Mouse (Mus musculus): ENCODE results near the gene Catsperg1. TPM values are rescaled to one million over a fixed set of nuclear protein-coding genes. Genes with fewer than 3 reads are reported as not detected.

Catsperg1 gene
- 0.21 and 0.28 TPM in 2 replicates for polyA plus RNA-seq (2015; fragmentation: Nextera tagmentation; extraction: Ambion mirVana)

DNA sequence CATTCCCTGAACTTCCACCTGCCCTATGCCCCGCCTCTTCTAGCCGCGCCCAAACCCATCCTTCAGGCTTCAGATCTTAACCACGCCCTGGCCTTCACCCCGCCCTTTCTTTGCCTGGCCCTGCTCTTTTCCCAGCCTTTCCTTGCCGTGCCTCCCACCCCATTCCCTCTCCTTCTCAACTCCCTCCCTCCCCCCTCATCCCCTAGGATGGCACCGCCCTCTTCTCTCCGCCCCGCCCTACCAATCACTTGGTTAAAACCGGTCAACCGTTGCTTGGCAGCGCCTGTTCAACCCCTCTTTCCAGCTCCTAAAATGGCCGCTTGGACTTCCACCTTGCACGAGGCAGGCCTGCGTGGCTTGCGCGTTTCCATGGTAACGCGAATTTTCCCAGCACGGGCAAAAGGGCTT is at the start of gene Catsperg1:
Gene Catsperg1, minus strand, starts transcription at position 361 of the 408 bp plus-strand sequence.
- ATAC-seq (ENCODE audit: insufficient read depth): no peak

DNA sequence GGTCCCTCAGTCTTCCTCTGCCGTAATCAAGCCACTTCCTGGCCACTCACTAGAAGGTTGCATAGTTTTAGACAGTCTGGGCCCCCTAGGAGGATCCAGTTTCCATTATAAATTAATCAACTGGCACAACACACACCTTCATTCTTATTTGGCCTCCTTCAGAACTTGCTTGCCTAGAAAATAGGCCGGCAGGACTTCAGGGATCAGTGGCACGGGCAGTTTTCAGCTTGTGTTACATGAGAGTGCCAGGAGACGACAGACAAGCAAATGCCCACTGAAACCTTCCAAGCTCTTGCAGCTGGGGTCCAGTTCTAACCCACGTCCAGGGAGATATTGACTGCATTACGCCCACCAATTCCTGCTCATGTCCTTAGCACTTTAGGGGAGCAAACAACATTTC is 48.3 kb upstream of the Catsperg1 start:
- Histone ChIP-seq H3K27ac (replicated peaks) (no peak overlapping the region), H3K27me3 (no peaks in the 10 kb centered on the region), H3K36me3 (replicated peaks) (no peaks in the 10 kb centered on the region), H3K9ac (no peak overlapping the region), H3K4me2 (no peak overlapping the region), H3K9me3 (replicated peaks) (no peaks in the 10 kb centered on the region), H3K4me3 (replicated peaks) (no peak overlapping the region), H3K4me1 (replicated peaks) (no peaks in the 10 kb centered on the region)
- WGBS (ENCODE audit: insufficient replicate concordance): 63% methylated on average over 6 of the region's 6 CpGs
- no peak for ATAC-seq (ENCODE audit: insufficient read depth)

More for the DNA sequence above, at the start of gene Catsperg1:
- 25% methylated on average over 20 of the region's 20 CpGs for WGBS (ENCODE audit: insufficient replicate concordance)
- Histone ChIP-seq H3K9ac (no peak within 1 kb of the TSS), H3K4me1 (replicated peaks) (peaks cover 19% of the 10 kb centered on the region), H3K27ac (replicated peaks) (no peak within 1 kb of the TSS), H3K9me3 (replicated peaks) (no peaks in the 10 kb centered on the region), H3K36me3 (replicated peaks) (no peaks in the 10 kb centered on the region), H3K27me3 (peaks cover 5% of the 10 kb centered on the region; the same call in 1 of the 2 replicates), H3K4me2 (no peak within 1 kb of the TSS), H3K4me3 (replicated peaks) (no peak within 1 kb of the TSS)

DNA sequence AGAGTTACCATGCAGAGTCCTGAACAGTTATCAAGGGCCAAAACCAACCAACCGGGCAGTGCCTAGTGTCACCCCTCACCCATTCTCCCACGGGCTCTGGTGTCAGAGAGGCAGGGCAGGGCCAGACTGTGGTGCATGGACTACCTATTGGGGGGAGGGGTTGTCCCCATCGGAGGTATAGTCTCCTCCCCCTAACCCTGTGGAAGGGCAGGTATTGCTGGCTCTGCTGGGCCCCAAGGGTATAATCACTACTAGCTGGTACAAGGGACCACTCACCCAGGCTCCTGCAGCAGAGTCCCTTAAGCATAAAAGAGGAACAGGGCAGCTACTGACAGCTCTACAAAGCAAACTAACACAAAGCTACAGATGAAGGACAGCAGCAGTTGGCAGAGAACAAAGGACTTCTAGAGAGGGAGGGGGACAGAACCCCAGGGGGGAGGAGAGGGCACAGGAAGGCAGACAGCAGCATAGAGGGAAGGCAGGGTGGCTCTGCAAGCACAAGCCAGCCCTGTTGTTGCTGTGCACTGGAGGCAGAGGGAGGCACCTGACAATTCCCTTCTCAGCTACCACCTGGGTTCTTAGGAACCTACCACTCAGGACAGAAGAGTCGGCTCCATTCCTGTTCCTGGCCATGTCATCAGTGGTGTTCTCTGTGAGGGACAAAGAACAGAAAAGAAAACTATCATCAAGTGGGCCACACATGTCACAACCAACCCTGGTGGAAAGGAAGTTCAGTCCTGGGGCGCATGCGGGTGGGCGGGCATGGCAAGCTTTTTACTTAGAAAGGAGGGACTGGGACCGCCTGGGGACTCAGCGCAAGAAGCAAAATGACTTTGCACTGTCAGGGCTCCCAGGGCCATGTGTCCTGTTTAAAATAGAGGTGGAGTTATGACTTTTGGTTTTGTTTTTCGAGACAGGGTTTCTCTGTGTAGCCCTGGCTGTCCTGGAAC is 46.2 kb upstream of the Catsperg1 start:
- Histone ChIP-seq H3K4me2 (no peak overlapping the region), H3K9me3 (replicated peaks) (no peaks in the 10 kb centered on the region), H3K4me3 (replicated peaks) (no peak overlapping the region), H3K9ac (no peak overlapping the region), H3K36me3 (replicated peaks) (no peaks in the 10 kb centered on the region), H3K27me3 (no peaks in the 10 kb centered on the region), H3K4me1 (replicated peaks) (no peaks in the 10 kb centered on the region), H3K27ac (replicated peaks) (no peak overlapping the region)
- ATAC-seq (ENCODE audit: insufficient read depth): no peak
- WGBS (ENCODE audit: insufficient replicate concordance): 70% methylated on average over 10 of the region's 10 CpGs

DNA sequence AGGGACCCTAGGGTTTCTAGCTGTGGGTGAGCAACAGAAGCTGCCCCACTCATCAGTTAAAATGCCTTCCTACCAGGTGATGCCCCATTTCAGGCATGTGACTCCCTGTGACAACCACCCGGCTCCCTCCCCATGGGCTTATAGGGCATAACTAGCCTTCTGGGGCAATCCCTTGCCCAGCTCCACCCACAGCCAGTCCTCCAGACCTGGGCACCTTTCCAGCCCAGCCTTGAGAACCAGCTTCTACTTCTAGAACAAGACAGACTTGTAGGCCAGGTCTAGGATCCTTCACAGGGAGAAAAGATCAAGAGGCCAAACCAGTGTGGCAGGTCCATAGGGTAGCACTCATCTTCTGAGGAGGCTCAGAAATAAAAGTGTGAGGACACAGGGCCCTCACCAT is 43.5 kb upstream of the Catsperg1 start:
- ATAC-seq (ENCODE audit: insufficient read depth): no peak
- peaks cover 12% of the 10 kb centered on the region for H3K4me1 ChIP-seq (replicated peaks)
- H3K9ac ChIP-seq: no peak overlapping the region
- H3K36me3 ChIP-seq (replicated peaks): no peaks in the 10 kb centered on the region
- H3K9me3 ChIP-seq (replicated peaks): no peaks in the 10 kb centered on the region
- no peak overlapping the region for H3K27ac ChIP-seq (replicated peaks)
- H3K4me3 ChIP-seq (replicated peaks): no peak overlapping the region
- H3K4me2 ChIP-seq: no peak overlapping the region
- WGBS (ENCODE audit: insufficient replicate concordance): 53% methylated on average over 1 of the region's 1 CpGs
- no peaks in the 10 kb centered on the region for H3K27me3 ChIP-seq

DNA sequence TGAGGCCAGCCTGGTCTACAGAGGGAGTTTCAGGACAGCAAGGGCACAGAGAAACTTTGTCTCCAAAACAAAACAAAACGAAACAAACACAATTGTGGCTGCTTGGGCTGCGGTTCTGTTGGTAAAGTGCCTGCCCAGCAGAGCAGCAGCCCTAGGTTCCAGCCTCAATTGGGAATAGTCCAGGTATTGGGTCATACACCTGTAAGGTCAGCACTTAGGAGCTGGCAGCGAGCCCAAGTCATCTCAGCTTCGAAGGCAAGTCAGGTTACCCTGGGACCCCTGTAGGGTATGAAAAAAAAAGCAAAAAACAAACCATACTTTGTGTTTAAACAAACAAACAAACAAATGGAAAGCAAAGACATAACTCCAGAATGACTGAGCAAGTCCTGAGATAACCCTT is 42.0 kb upstream of the Catsperg1 start:
- Histone ChIP-seq H3K36me3 (replicated peaks) (no peaks in the 10 kb centered on the region), H3K27me3 (no peaks in the 10 kb centered on the region), H3K4me2 (no peak overlapping the region), H3K4me1 (replicated peaks) (peaks cover 16% of the 10 kb centered on the region), H3K4me3 (replicated peaks) (no peak overlapping the region), H3K9ac (no peak overlapping the region), H3K27ac (replicated peaks) (no peak overlapping the region), H3K9me3 (replicated peaks) (no peaks in the 10 kb centered on the region)
- WGBS (ENCODE audit: insufficient replicate concordance): 60% methylated on average over 4 of the region's 4 CpGs
- ATAC-seq (ENCODE audit: insufficient read depth): no peak

DNA sequence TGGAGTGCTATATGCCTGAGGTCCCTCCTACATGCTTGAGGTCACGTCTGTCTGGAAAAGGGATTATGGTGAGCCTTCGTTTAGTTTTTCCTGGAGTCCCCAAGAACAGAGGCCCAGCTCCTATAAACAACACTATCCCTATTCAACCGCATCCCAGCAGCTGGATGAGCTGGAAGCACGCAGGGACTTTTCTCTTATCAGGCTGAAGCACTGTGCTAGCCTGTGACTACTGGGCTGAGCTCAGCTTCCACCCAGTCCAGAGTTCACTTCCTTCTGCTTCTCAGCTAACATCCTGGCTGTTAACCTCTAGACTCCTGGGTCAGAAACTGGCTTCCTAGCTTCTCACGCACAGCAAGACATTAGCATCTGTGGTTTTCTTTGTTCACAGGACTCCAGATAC is 40.0 kb upstream of the Catsperg1 start:
- no peak overlapping the region for H3K27ac ChIP-seq (replicated peaks)
- H3K9me3 ChIP-seq (replicated peaks): no peaks in the 10 kb centered on the region
- WGBS (ENCODE audit: insufficient replicate concordance): 20% methylated on average over 5 of the region's 5 CpGs
- H3K4me2 ChIP-seq: no peak overlapping the region
- no peaks in the 10 kb centered on the region for H3K27me3 ChIP-seq
- ATAC-seq (ENCODE audit: insufficient read depth): peak; percentile 54; the same call in 1 of the 2 replicates
- peaks cover 18% of the 10 kb centered on the region for H3K4me1 ChIP-seq (replicated peaks)
- H3K36me3 ChIP-seq (replicated peaks): no peaks in the 10 kb centered on the region
- no peak overlapping the region for H3K4me3 ChIP-seq (replicated peaks)
- no peak overlapping the region for H3K9ac ChIP-seq

DNA sequence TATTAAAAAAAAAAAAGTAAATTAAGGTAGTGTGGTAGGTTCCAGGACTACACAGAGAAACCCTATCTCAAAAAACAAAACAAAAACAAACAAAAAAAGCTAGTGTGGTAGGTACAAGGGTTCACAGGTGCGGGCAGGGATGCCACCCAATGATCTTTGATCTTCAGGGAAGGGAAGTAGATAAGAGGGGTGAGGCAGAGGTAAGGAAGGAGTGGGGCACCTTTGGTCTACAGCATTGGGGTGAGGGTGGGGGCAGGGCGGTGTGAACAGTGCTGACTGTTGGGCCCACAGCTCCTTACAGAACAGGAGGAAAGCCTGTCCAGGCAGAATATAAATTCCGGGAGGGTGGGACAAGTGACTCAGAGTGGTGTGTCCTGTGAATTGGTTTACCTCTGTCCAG is 37.3 kb upstream of the Catsperg1 start:
- Histone ChIP-seq H3K27ac (replicated peaks) (no peak overlapping the region), H3K4me2 (no peak overlapping the region), H3K9me3 (replicated peaks) (no peaks in the 10 kb centered on the region), H3K36me3 (replicated peaks) (no peaks in the 10 kb centered on the region), H3K4me1 (replicated peaks) (peaks cover 37% of the 10 kb centered on the region), H3K9ac (no peak overlapping the region), H3K27me3 (no peaks in the 10 kb centered on the region), H3K4me3 (replicated peaks) (no peak overlapping the region)
- no peak for ATAC-seq (ENCODE audit: insufficient read depth)
- WGBS (ENCODE audit: insufficient replicate concordance): 57% methylated on average over 3 of the region's 3 CpGs

DNA sequence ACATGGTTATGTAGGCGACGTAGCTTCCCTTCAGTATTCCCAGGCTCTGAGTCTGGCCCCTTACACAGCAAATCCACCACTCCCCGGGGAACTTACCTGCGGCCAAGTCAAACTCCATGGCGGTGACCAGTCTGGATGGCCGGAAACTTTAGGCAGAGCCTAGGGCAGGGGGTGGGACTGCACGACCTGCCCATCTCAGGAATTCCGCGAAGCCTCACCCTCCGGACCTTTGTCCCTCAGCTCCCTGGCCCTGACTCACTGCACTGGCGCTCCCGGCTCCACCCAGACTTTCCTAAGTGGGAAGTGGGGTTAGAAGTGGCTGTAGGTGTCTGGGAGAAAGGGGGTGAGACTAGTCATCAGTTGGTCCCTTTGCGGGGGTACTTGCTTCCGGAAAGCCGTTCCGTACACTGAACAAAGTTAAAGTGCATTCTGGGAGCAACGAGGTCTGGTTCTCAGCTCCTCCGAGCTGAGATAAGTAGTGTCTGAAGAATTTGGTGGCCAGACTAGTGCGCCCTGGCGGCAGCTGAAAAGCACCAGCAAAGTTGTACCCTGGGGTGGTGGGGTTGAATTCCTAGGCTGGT is 34.5 kb upstream of the Catsperg1 start, which contains the start of gene 2200002D01Rik:
Gene 2200002D01Rik, minus strand, starts transcription at position 206 of the 581 bp plus-strand sequence.
- Histone ChIP-seq H3K27ac (replicated peaks) (no peak within 1 kb of the TSS), H3K4me2 (peak within 1 kb of the TSS; percentile 78), H3K9ac (peak within 1 kb of the TSS; percentile 3; the same call in 1 of the 2 replicates), H3K9me3 (replicated peaks) (no peaks in the 10 kb centered on the region), H3K27me3 (no peaks in the 10 kb centered on the region), H3K36me3 (replicated peaks) (no peaks in the 10 kb centered on the region; the same call in 1 of the 2 replicates), H3K4me1 (replicated peaks) (peaks cover 30% of the 10 kb centered on the region), H3K4me3 (replicated peaks) (peak within 1 kb of the TSS; percentile 54)
- 29% methylated on average over 20 of the region's 20 CpGs for WGBS (ENCODE audit: insufficient replicate concordance)
- ATAC-seq (ENCODE audit: insufficient read depth): peak; percentile 20; the same call in 1 of the 2 replicates

DNA sequence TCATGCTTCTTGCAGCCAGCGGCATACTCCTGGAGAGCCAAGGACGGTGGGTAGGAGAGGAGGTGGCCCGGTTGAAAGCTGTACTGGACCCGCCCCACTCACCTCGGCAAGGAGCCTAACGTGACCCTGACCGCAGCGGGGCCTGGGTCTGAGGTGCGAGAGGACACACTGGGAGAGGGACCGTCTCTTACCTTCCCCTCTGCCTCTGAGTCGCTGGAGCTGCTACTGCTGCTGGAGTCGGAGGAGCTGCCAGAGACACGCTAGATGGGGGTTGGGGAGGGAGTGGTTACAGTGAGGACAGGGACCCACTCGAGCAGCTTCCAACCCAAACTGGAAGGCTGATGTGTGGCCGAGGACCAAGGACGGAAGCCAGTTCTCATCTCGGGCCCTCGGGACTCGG is 33.9 kb upstream of the Catsperg1 start:
- Histone ChIP-seq H3K9me3 (replicated peaks) (no peaks in the 10 kb centered on the region), H3K36me3 (replicated peaks) (no peaks in the 10 kb centered on the region; the same call in 1 of the 2 replicates), H3K9ac (0 out of 2 replicates have a peak overlapping the region, but pooled peaks have one; percentile 3), H3K4me3 (replicated peaks) (peak overlapping the region; percentile 54), H3K27me3 (no peaks in the 10 kb centered on the region), H3K4me2 (peak overlapping the region; percentile 78), H3K4me1 (replicated peaks) (peaks cover 29% of the 10 kb centered on the region), H3K27ac (replicated peaks) (no peak overlapping the region)
- 26% methylated on average over 19 of the region's 19 CpGs for WGBS (ENCODE audit: insufficient replicate concordance)
- ATAC-seq (ENCODE audit: insufficient read depth): peak; percentile 32; the same call in 1 of the 2 replicates

DNA sequence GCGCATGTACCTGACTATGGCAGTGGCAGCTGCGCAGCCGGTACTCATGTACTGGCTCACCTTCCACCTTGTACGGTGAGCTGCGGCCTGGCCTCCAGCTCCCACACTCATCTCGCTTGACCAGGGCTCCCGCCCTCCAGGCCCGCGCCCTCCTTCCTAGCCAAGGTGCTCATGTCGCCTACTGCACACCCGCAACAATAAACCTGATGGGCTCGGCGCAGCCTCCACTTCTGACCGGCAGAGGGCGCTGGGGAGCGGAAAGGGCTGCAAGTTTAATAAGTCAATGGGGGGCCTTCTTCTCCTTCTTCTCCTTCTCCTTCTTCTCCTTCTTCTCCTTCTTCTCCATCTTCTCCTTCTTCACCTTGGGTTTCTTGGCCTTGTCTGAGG is 33.5 kb upstream of the Catsperg1 start:
- peak overlapping the region; percentile 54 for H3K4me3 ChIP-seq (replicated peaks)
- no peaks in the 10 kb centered on the region for H3K27me3 ChIP-seq
- peaks cover 29% of the 10 kb centered on the region for H3K4me1 ChIP-seq (replicated peaks)
- peak overlapping the region; percentile 78 for H3K4me2 ChIP-seq
- H3K9me3 ChIP-seq (replicated peaks): no peaks in the 10 kb centered on the region
- H3K9ac ChIP-seq: no peak overlapping the region
- WGBS (ENCODE audit: insufficient replicate concordance): 29% methylated on average over 16 of the region's 16 CpGs
- peak; percentile 40; the same call in 1 of the 2 replicates for ATAC-seq (ENCODE audit: insufficient read depth)
- H3K27ac ChIP-seq (replicated peaks): no peak overlapping the region
- no peaks in the 10 kb centered on the region; the same call in 1 of the 2 replicates for H3K36me3 ChIP-seq (replicated peaks)
